Mouse (Mus musculus) forebrain, postnatal 0 days (tissue): Measurements from ENCODE around the gene Gm44973. TPM values are rescaled to one million over a fixed set of nuclear protein-coding genes. Genes with fewer than 3 reads are reported as not detected.
A peak's percentile ranks its signal among the peaks of the same experiment; 100 is the strongest.
"Not testable (repeated sequence)": the region's sequence is repeated elsewhere in the genome, so short reads cannot be mapped to it uniquely, and the experiment has no call there.

Experiments
- ATAC-seq: fragments of 200-750 bp; cut with Nextera tagmentation; 2 replicates; pipeline ENCODE4 v1.8.0; 2017; ENCODE audit warnings: mild to moderate bottlenecking, moderate library complexity
- DNase-seq: peaks from one replicate; pipeline ENCODE4 v3.0.0-alpha.2; 2015
- H3K27ac ChIP-seq: fragments of 300-500 bp; sonication (generic); 2 replicates; pipeline ENCODE4 v1.5.1; 2014; ENCODE audit warnings: low read depth, mild to moderate bottlenecking, antibody characterized with exemption, low read length, moderate library complexity, mixed read lengths
- H3K27me3 ChIP-seq: fragments of 300-500 bp; sonication (generic); 2 replicates; pipeline ENCODE4 v1.6.1; 2014; ENCODE audit warnings: mild to moderate bottlenecking, low read length, mixed read lengths; ENCODE audit not compliant: insufficient read depth
- H3K36me3 ChIP-seq: fragments of 300-500 bp; sonication (generic); 2 replicates; pipeline ENCODE4 v1.6.1; 2014; ENCODE audit warnings: mild to moderate bottlenecking, moderate library complexity; ENCODE audit not compliant: insufficient read depth
- H3K4me1 ChIP-seq: fragments of 300-500 bp; sonication (generic); 2 replicates; pipeline ENCODE4 v1.6.1; 2014; ENCODE audit warnings: antibody characterized with exemption; ENCODE audit not compliant: insufficient read depth
- H3K4me2 ChIP-seq: fragments of 300-500 bp; sonication (generic); 2 replicates; pipeline ENCODE4 v1.6.1; 2014; ENCODE audit warnings: low read depth, mild to moderate bottlenecking, moderate library complexity
- H3K4me3 ChIP-seq: fragments of 300-500 bp; sonication (generic); 2 replicates; pipeline ENCODE4 v1.5.1; 2014; ENCODE audit warnings: low read depth, low read length, mixed read lengths
- H3K9ac ChIP-seq: fragments of 300-500 bp; sonication (generic); 2 replicates; pipeline ENCODE4 v1.6.1; 2014; ENCODE audit warnings: mild to moderate bottlenecking
- H3K9me3 ChIP-seq: fragments of 300-500 bp; sonication (generic); 2 replicates; pipeline ENCODE4 v1.6.1; 2016; ENCODE audit warnings: low read length
- CTCF ChIP-seq: sonication (generic); IDR thresholded peaks from 2 replicates; pipeline ENCODE4 v1.5.1; 2016; ENCODE audit warnings: antibody characterized with exemption, control low read depth, low read depth
- WGBS: fragments of 180-500 bp; shearing (Covaris S2); extraction: QIAGEN DNeasy Blood & Tissue Kit; methylation state at CpG from one replicate; pipeline ENCODE4 v1.1.7; 2014; 5-methylcytosine and 5-hydroxymethylcytosine counted together
- polyA plus RNA-seq: library from polyadenylated mRNA; unstranded; fragments of >200 nt; fragmentation: Nextera tagmentation; extraction: Ambion mirVana; gene quantifications from 2 replicates; pipeline ENCODE4 v1.2.1, GENCODE M21; 2015
- total RNA-seq: library from RNA; depleted of rRNA; stranded (reverse); fragments of >200 nt; gene quantifications from 2 replicates; pipeline ENCODE4 v1.2.3, GENCODE M21; 2014

Gene Gm44973
- total and polyA plus RNA-seq, 2 experiments from 2014 or later = 3.1 TPM; not detected in 1

DNA sequence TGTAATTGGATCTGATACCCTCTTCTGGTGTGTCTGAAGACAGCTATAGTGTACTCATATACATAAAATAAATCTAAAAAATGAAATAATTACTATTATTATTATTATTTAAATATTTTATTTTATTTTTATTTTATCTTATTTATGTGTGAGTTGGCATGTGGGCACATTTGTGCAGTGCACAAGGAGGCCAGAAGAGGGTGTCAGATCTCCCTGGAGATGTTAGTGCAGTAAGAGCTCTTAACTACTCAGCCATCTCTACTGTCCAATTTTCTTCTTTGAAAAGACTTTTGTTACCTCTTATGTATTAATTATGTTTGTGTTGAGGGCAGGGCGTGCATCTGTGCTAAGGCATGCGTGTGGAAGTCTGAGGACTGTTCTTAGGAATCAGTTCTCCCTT, 15.4 kb upstream of the Gm44973 start:
- Histone ChIP-seq H3K36me3 (no peaks in the 10 kb centered on the region), H3K27me3 (no peaks in the 10 kb centered on the region), H3K27ac (no peak overlapping the region), H3K4me1 (peaks cover 11% of the 10 kb centered on the region; the same call in 1 of the 2 replicates), H3K9me3 (no peaks in the 10 kb centered on the region), H3K4me3 (no peak overlapping the region), H3K9ac (no peak overlapping the region), H3K4me2 (no peak overlapping the region)
- TF ChIP-seq CTCF = 0 out of 2 replicates have a peak, but pooled peaks have one; percentile 13
- ATAC-seq (no peak), DNase-seq (no peak)
- WGBS = 75% methylated on average over 2 of the region's 2 CpGs

DNA sequence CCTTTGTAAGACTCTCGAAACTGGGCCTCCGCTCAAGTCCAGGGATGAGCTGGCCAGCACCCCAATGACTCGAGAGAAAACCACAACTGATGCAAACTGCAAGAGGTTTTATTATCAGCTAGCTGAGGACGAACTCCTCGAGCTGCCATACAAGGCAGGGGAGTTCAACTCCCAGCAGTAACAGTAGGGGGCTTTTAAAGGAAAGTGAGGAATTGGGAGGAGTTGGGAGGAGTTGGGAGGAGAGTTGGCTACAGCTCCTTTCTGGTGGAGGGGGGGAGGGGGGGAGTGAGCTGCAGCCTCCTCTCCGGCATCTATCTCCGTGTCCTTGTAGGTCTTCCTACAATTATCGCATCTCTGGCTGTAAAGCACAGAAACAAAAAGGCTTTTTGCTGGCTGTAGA, 12.4 kb upstream of the Gm44973 start:
- H3K9ac ChIP-seq, H3K27ac ChIP-seq, DNase-seq, ATAC-seq, H3K4me1 ChIP-seq, H3K27me3 ChIP-seq, H3K4me2 ChIP-seq, H3K9me3 ChIP-seq, H3K4me3 ChIP-seq: not testable (repeated sequence)
- 53% methylated on average over 8 of the region's 8 CpGs for WGBS
- H3K36me3 ChIP-seq = peaks cover 11% of the 10 kb centered on the region

GRCm38 (mm10) chr7:5008229-5008628, 7.1 kb upstream of the Gm44973 start:
- Histone ChIP-seq H3K4me3 (no peak overlapping the region), H3K36me3 (peaks cover 57% of the 10 kb centered on the region), H3K9ac (no peak overlapping the region), H3K27me3 (no peaks in the 10 kb centered on the region), H3K9me3 (no peaks in the 10 kb centered on the region), H3K4me1 (no peaks in the 10 kb centered on the region), H3K27ac (no peak overlapping the region), H3K4me2 (no peak overlapping the region)
- DNase-seq (no peak), ATAC-seq (no peak)
- peak; percentile 19; the same call in 1 of the 2 replicates for TF ChIP-seq CTCF
- 97% methylated on average over 26 of the region's 26 CpGs for WGBS

DNA sequence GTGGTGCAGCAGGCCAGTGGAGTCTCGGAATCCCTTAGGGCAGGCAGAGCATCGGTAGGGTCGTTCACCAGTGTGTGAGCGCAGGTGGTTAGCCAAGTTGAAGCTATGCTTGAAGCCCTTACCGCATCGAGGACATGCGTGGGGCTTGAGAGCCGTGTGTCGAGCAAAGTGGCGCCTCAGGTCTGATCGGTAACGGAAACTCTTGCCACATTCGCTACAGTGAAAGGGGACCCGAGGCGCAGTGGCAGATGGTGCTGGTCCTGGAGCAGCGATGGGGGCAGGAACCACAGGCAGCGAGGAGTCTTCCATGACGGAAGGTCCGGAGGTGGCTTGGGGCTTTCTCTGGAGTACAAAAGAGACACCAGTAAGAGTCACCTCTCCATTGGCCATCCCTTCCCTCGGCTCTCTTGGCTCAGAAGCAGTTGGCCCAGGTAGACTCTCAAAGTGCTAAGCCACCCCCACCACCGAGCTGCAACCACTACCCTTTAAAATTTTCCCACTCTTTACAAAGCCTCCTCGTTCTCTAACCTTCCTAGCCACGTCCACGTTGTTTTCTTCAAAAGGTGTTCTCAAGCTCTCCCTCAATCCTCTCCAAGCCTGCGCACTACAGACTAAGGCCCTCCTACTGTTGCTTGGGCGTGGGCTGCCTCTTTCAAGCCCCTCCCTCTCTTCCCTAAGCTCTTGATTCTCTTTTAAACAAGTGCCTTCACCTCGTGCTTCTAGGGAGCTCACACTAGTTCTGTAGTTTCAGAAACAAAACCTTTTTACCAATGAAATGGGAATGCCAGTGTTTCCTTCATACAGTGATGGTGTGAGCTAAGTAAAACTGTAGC, 2.4 kb upstream of the Gm44973 start:
- no peak overlapping the region for H3K9ac ChIP-seq

GRCm38 (mm10) chr7:5014251-5015117, 812 bp upstream of the Gm44973 start, which contains the start of the genes Zfp524 and Fiz1:
Gene Zfp524 (plus strand): TSS chr7:5014415.
Gene Fiz1 (minus strand): TSS chr7:5014697.
- H3K9me3 ChIP-seq = no peaks in the 10 kb centered on the region
- DNase-seq (peak; percentile 99), ATAC-seq (peak; percentile 83)
- peak within 1 kb of the TSS; percentile 79 for H3K9ac ChIP-seq
- peak within 1 kb of the TSS; percentile 99 for H3K27ac ChIP-seq
- peaks cover 5% of the 10 kb centered on the region; the same call in 1 of the 2 replicates for H3K4me1 ChIP-seq
- H3K4me2 ChIP-seq = peak within 1 kb of the TSS; percentile 71
- no peak for TF ChIP-seq CTCF
- 2% methylated on average over 42 of the region's 42 CpGs for WGBS
- H3K36me3 ChIP-seq = peaks cover 30% of the 10 kb centered on the region
- peak within 1 kb of the TSS; percentile 77 for H3K4me3 ChIP-seq
- H3K27me3 ChIP-seq = no peaks in the 10 kb centered on the region

More for the DNA sequence above, 2.4 kb upstream of the Gm44973 start:
- WGBS = 90% methylated on average over 27 of the region's 27 CpGs
- Histone ChIP-seq H3K27me3 (no peaks in the 10 kb centered on the region), H3K9me3 (no peaks in the 10 kb centered on the region), H3K4me1 (peaks cover 5% of the 10 kb centered on the region; the same call in 1 of the 2 replicates), H3K36me3 (peaks cover 46% of the 10 kb centered on the region), H3K4me2 (no peak overlapping the region), H3K27ac (no peak overlapping the region), H3K4me3 (no peak overlapping the region)
- TF ChIP-seq CTCF = no peak
- DNase-seq (no peak), ATAC-seq (no peak)

DNA sequence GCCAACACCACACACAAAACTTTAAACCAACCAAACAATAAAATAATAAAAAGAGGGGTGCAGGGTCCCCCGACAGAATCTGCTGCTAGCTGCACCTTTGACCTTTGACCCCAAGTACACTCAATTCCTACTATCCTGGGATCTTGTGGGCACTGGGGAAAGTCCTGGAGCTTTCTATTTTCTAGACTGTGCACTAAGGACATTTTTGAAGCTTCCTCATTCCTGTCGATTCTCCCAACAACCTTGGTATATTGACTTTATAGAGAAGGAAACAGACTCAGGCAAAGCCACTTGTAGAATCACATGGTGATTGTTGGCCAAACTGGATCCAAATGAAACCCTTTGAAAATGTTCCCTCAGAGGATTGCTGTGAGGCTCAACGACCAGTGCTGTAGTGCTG, 761 bp downstream of the Gm44973 start:
- 58% methylated on average over 3 of the region's 3 CpGs for WGBS

More for the DNA sequence above, 761 bp downstream of the Gm44973 start:
- no peaks in the 10 kb centered on the region for H3K27me3 ChIP-seq
- H3K4me3 ChIP-seq = peak overlapping the region; percentile 77
- no peaks in the 10 kb centered on the region for H3K9me3 ChIP-seq
- H3K4me1 ChIP-seq = peaks cover 7% of the 10 kb centered on the region
- DNase-seq = no peak
- H3K9ac ChIP-seq = peak overlapping the region; percentile 76
- no peak for ATAC-seq
- peak overlapping the region; percentile 99 for H3K27ac ChIP-seq
- no peak for TF ChIP-seq CTCF
- H3K4me2 ChIP-seq = peak overlapping the region; percentile 71
- peaks cover 15% of the 10 kb centered on the region for H3K36me3 ChIP-seq
